Comparison of ENCODE assay signal across 17 mouse cellular contexts in genomic region chr5:137723840-137724239, GRCm38 (mm10).
"Had no signal": no experiment of that assay in that cellular context is flagged by ENCODE, and none has a peak within 500 bp of the region (broad histone marks: within the 10 kb centered on the region; RNA-seq: fewer than 3 reads in every experiment).

No protein-coding gene starts in this region.

- H3K9me3 ChIP-seq: limb, embryonic 12.5 days; liver, embryonic 13.5 days; lung, embryonic 15.5 days; neural tube, embryonic 12.5 days had no signal

- ATAC-seq: liver, postnatal 0 days had no signal

- H3K27me3 ChIP-seq: lung, embryonic 15.5 days; neural tube, embryonic 12.5 days had no signal

- H3K27ac ChIP-seq: kidney, postnatal 0 days; limb, embryonic 12.5 days; liver, embryonic 13.5 days; lung, embryonic 15.5 days; macrophage; neural tube, embryonic 12.5 days had no signal

- DNase-seq: kidney, adult 9 months; kidney, postnatal 36 days; layer of hippocampus, adult 9-11 months; layer of hippocampus, postnatal 36 days; liver; liver, embryonic 13.5 days; liver, postnatal 0 days; lung, postnatal 14 days; midbrain, embryonic 14.5 days; right cerebral cortex, postnatal 14 days; thymus, adult 2 months; thymus, postnatal 25 days had no signal

- H3K36me3 ChIP-seq: limb, embryonic 12.5 days; liver, embryonic 13.5 days; lung, embryonic 15.5 days; neural tube, embryonic 12.5 days had no signal

- H3K9ac ChIP-seq: limb, embryonic 12.5 days; liver, embryonic 13.5 days; liver, postnatal 0 days; lung, embryonic 15.5 days; neural tube, embryonic 12.5 days had no signal

- H3K4me3 ChIP-seq: limb, embryonic 12.5 days; liver, embryonic 13.5 days; lung, embryonic 15.5 days; neural tube, embryonic 12.5 days had no signal
